Mouse (Mus musculus) cortical plate, adult 2 months (tissue): Measurements from ENCODE around the gene Smtnl2.

Experiments used
- CTCF ChIP-seq: fragments of 200-500 bp; IDR thresholded peaks from 2 replicates; pipeline ENCODE4 v1.5.1; 2011; ENCODE audit warnings: mild to moderate bottlenecking, control low read depth, low read length; ENCODE audit not compliant: insufficient read depth; ENCODE audit errors: extremely low read depth
- POLR2A ChIP-seq: fragments of 200-500 bp; IDR thresholded peaks from 2 replicates; pipeline ENCODE4 v1.6.1; 2011; ENCODE audit warnings: mild to moderate bottlenecking, low read length, control low read depth; ENCODE audit not compliant: insufficient read depth; ENCODE audit errors: extremely low read depth

GRCm38 (mm10) chr11:72419006-72419405 lies 7.5 kb upstream of the Smtnl2 start:
- no peak for TF ChIP-seq CTCF
- no peak for TF ChIP-seq POLR2A
